Mouse (Mus musculus): ENCODE measurements around the gene Osbpl10. TPM values are rescaled to one million over a fixed set of nuclear protein-coding genes. Genes with fewer than 3 reads are reported as not detected.
A peak's percentile ranks its signal among the peaks of the same experiment; 100 is the strongest.

Gene Osbpl10
- polyA plus RNA-seq, 1 experiment from 2014 or later: 3.5 TPM

DNA sequence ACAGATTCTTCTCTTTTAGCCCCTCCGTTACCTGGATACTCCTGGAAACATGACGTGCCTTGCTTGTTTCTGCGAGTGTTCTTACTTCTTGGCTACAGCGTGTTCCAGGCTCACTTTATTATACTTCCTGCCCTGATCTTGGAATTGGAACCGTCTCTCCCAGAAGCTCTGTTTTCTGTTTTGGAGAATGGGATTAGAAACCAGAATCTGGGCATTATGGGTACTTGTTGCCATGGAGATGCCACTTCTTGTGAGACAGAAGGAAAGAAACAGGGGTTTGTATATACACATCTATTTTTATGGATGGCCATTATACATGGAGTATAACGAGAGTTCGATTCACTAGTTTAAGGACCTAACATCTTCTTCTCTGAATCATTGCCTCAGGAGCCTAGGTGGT is 54.4 kb downstream of the Osbpl10 start:
- WGBS: 82% methylated on average over 7 of the region's 7 CpGs
- no peak overlapping the region for H3K4me2 ChIP-seq (ENCODE audit: low read length)
- H3K9ac ChIP-seq (ENCODE audit: low read depth, low read length): no peak overlapping the region
- ATAC-seq: no peak
- no peak overlapping the region for H3K27ac ChIP-seq (ENCODE audit: low read depth, low read length)
- no peak overlapping the region for H3K4me3 ChIP-seq (ENCODE audit: low read length)
- no peaks in the 10 kb centered on the region for H3K9me3 ChIP-seq (ENCODE audit: control insufficient read depth, low read length)
- H3K27me3 ChIP-seq (replicated peaks; ENCODE audit: control insufficient read depth, insufficient read depth, low read length): no peaks in the 10 kb centered on the region
- no peaks in the 10 kb centered on the region for H3K36me3 ChIP-seq (ENCODE audit: control insufficient read depth, insufficient read depth, low read length)
- H3K4me1 ChIP-seq (ENCODE audit: control insufficient read depth, insufficient read depth, low read depth, low read length): peaks cover 6% of the 10 kb centered on the region

DNA sequence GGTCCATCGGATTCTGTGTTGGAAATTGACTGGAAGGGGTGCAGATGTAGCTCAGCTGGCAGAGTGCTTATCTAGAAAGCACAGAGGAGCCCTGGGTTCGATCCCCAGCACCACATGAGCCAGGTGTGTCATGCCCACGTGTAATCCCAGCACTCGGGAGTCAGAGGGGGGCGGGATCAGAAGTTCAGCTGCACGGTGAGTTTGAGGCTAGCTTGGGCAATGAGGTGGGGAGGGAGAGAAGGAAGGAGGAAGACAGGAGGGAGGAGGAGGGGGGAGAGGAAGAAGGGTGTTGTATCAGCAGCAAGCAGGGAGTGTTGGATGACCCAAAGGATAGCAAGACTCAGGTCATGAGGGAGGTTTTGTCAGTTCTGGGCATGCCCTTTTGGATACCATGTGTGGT is 55.9 kb downstream of the Osbpl10 start:
- Histone ChIP-seq H3K36me3 (ENCODE audit: control insufficient read depth, insufficient read depth, low read length) (no peaks in the 10 kb centered on the region), H3K27ac (ENCODE audit: low read depth, low read length) (no peak overlapping the region), H3K9ac (ENCODE audit: low read depth, low read length) (no peak overlapping the region), H3K9me3 (ENCODE audit: control insufficient read depth, low read length) (no peaks in the 10 kb centered on the region), H3K4me2 (ENCODE audit: low read length) (no peak overlapping the region), H3K4me1 (ENCODE audit: control insufficient read depth, insufficient read depth, low read depth, low read length) (peaks cover 11% of the 10 kb centered on the region), H3K4me3 (ENCODE audit: low read length) (no peak overlapping the region), H3K27me3 (replicated peaks; ENCODE audit: control insufficient read depth, insufficient read depth, low read length) (no peaks in the 10 kb centered on the region)
- no peak for ATAC-seq
- 71% methylated on average over 6 of the region's 6 CpGs for whole genome bisulfite sequencing

DNA sequence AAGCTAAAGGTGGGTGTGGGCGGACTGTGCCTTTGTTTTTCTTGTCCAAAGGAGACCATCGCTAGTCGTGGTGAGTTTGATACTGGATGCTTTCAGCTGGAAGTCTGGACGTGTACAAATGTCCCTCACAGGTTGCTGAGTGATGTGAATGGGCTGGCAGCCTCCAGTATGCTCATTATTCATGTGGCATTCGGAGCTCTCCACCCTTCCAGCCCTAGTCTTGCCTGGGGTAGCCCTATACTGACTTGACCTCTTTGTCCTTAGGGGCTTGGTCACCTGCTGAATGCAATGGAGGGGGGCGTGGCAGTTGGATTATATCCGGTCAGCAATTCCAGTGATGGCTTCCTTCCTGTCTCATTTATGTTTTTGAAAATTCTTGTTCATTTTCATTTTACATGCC is 56.4 kb downstream of the Osbpl10 start:
- Histone ChIP-seq H3K27me3 (replicated peaks; ENCODE audit: control insufficient read depth, insufficient read depth, low read length) (no peaks in the 10 kb centered on the region), H3K9me3 (ENCODE audit: control insufficient read depth, low read length) (no peaks in the 10 kb centered on the region), H3K27ac (ENCODE audit: low read depth, low read length) (no peak overlapping the region), H3K9ac (ENCODE audit: low read depth, low read length) (no peak overlapping the region), H3K4me3 (ENCODE audit: low read length) (no peak overlapping the region), H3K4me1 (ENCODE audit: control insufficient read depth, insufficient read depth, low read depth, low read length) (peaks cover 7% of the 10 kb centered on the region; the same call in 1 of the 2 replicates), H3K4me2 (ENCODE audit: low read length) (no peak overlapping the region), H3K36me3 (ENCODE audit: control insufficient read depth, insufficient read depth, low read length) (no peaks in the 10 kb centered on the region)
- ATAC-seq: no peak
- 42% methylated on average over 7 of the region's 7 CpGs for WGBS

DNA sequence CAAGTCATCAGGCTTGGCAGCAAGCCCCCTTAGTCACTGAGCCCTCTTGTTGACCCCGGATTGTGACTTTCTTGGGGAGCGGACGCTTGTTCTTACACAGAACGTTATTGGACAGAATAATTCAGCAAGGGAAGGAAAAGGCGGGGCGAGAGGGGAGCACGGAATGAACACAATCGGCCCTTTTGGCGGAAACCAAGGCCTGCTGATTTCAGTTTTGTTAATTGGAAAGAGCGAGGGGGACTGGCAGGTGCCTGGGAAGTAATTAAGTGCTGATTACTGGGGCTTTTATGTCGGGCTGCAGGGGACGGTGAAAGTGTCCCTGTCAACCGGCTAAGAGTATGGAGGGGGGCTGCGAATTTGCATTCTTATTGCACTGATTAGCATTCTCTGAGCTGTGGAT is 59.8 kb downstream of the Osbpl10 start:
- Histone ChIP-seq H3K27ac (ENCODE audit: low read depth, low read length) (no peak overlapping the region), H3K9me3 (ENCODE audit: control insufficient read depth, low read length) (no peaks in the 10 kb centered on the region), H3K4me1 (ENCODE audit: control insufficient read depth, insufficient read depth, low read depth, low read length) (peaks cover 7% of the 10 kb centered on the region; the same call in 1 of the 2 replicates), H3K36me3 (ENCODE audit: control insufficient read depth, insufficient read depth, low read length) (no peaks in the 10 kb centered on the region), H3K4me2 (ENCODE audit: low read length) (peak overlapping the region; percentile 16; the same call in 1 of the 2 replicates), H3K4me3 (ENCODE audit: low read length) (no peak overlapping the region), H3K27me3 (replicated peaks; ENCODE audit: control insufficient read depth, insufficient read depth, low read length) (no peaks in the 10 kb centered on the region), H3K9ac (ENCODE audit: low read depth, low read length) (peak overlapping the region; percentile 20; the same call in 1 of the 2 replicates)
- peak; percentile 52 for ATAC-seq
- WGBS: 13% methylated on average over 14 of the region's 14 CpGs

DNA sequence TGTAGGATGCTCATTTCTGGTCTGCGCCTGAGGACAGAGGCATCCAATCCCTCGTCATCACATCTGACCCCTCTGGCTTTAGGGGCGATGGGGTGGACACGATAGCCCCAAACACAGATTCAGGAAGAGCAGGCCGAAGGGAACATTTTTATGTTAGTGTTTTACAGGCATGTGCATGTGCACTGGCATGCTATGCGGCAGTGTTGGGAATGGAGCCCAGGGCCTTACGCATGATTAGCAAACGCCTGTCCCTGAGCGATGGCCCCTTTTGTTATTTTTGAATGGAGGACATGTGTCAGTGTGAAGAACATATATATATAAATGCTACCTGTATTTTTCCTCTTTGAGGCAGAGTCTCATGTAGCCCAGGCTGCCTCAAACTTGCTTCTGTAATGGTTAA is 60.3 kb downstream of the Osbpl10 start:
- H3K9ac ChIP-seq (ENCODE audit: low read depth, low read length): peak overlapping the region; percentile 20; the same call in 1 of the 2 replicates
- no peak overlapping the region for H3K4me3 ChIP-seq (ENCODE audit: low read length)
- H3K4me1 ChIP-seq (ENCODE audit: control insufficient read depth, insufficient read depth, low read depth, low read length): peaks cover 7% of the 10 kb centered on the region; the same call in 1 of the 2 replicates
- H3K27ac ChIP-seq (ENCODE audit: low read depth, low read length): no peak overlapping the region
- H3K9me3 ChIP-seq (ENCODE audit: control insufficient read depth, low read length): no peaks in the 10 kb centered on the region
- no peaks in the 10 kb centered on the region for H3K27me3 ChIP-seq (replicated peaks; ENCODE audit: control insufficient read depth, insufficient read depth, low read length)
- no peaks in the 10 kb centered on the region for H3K36me3 ChIP-seq (ENCODE audit: control insufficient read depth, insufficient read depth, low read length)
- peak; percentile 19; the same call in 1 of the 2 replicates for ATAC-seq
- 36% methylated on average over 9 of the region's 9 CpGs for WGBS
- H3K4me2 ChIP-seq (ENCODE audit: low read length): no peak overlapping the region

DNA sequence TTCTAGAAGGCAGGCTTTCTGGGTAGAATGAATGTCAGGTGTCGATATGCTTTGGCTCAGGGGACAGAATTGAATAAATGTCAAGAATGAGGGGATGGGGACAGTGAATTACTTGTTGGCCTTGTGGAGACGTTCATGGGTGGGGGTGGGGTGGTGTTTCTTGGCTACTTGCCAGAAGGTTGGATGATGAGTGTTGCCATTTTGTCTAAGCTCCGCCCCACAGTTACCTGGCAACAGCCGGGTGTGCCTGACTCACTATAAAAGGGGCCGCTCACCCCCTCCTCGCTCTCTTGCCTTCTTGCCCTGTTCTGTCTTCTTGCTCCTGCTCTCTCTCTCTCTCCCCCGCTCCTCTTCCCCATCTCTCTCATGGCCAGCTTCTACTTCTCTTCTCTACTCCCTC is 60.9 kb downstream of the Osbpl10 start:
- WGBS: 25% methylated on average over 7 of the region's 7 CpGs
- H3K36me3 ChIP-seq (ENCODE audit: control insufficient read depth, insufficient read depth, low read length): no peaks in the 10 kb centered on the region
- H3K4me3 ChIP-seq (ENCODE audit: low read length): no peak overlapping the region
- H3K4me2 ChIP-seq (ENCODE audit: low read length): no peak overlapping the region
- H3K9me3 ChIP-seq (ENCODE audit: control insufficient read depth, low read length): no peaks in the 10 kb centered on the region
- H3K27ac ChIP-seq (ENCODE audit: low read depth, low read length): no peak overlapping the region
- ATAC-seq: no peak
- peaks cover 7% of the 10 kb centered on the region; the same call in 1 of the 2 replicates for H3K4me1 ChIP-seq (ENCODE audit: control insufficient read depth, insufficient read depth, low read depth, low read length)
- no peak overlapping the region for H3K9ac ChIP-seq (ENCODE audit: low read depth, low read length)
- no peaks in the 10 kb centered on the region for H3K27me3 ChIP-seq (replicated peaks; ENCODE audit: control insufficient read depth, insufficient read depth, low read length)

DNA sequence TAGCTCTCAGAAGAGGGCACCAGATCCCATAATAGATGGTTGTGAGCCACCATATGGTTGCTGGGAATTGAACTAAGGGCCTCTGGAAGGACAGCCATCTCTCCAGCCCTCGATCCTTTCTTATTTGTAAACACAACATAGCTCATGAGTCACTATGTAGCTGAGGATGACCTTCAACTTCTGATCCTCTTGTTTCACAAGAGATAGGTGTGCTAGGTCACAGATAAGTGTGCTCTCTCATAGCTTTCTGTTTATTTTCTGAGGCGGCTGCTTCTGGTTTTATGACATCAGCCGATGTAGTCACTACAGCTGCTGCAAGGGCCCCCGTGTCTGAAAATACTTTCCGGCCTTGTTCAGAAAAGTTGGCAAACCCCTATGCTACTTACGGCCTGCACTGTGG is 64.2 kb downstream of the Osbpl10 start:
- Histone ChIP-seq H3K36me3 (ENCODE audit: control insufficient read depth, insufficient read depth, low read length) (no peaks in the 10 kb centered on the region), H3K9me3 (ENCODE audit: control insufficient read depth, low read length) (no peaks in the 10 kb centered on the region), H3K27ac (ENCODE audit: low read depth, low read length) (no peak overlapping the region), H3K4me3 (ENCODE audit: low read length) (no peak overlapping the region), H3K4me1 (ENCODE audit: control insufficient read depth, insufficient read depth, low read depth, low read length) (peaks cover 12% of the 10 kb centered on the region), H3K9ac (ENCODE audit: low read depth, low read length) (no peak overlapping the region), H3K27me3 (replicated peaks; ENCODE audit: control insufficient read depth, insufficient read depth, low read length) (no peaks in the 10 kb centered on the region), H3K4me2 (ENCODE audit: low read length) (no peak overlapping the region)
- ATAC-seq: no peak
- 92% methylated on average over 6 of the region's 6 CpGs for WGBS

DNA sequence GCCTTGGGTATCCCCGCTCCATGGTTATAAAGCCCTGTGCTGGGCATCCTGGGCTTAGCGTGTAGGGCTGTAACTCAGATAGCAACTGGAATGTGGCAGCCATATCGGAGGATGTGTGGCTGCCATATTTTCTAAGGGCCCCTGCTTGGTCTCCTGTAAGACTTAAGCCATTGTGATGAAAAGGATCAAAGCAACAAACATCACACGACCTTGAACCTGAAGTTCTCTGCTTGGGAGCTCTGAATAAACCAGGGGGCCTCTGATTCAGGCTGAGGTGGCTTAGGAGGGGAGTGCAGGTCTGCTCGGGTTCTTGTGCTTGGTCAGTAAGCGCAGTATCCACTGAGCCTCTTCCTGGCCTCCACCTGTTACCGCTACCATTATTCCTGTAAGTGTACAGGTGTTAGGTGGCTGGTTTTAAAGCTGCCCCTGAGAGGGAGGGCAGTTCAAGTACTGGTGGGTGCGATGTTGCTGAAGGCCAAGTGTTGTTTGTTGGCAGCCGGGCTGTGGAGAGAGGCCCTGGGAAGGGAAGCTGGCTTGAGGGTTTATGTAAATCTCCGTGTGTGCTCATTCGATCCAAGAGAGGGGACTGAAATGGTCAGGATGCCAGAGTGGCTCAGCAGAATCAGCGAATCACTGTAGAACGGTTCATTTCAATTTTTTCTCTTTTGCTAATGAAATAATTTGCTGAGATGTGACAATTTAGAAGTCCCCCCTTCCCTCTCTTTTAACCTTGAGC is 64.8 kb downstream of the Osbpl10 start:
- H3K36me3 ChIP-seq (ENCODE audit: control insufficient read depth, insufficient read depth, low read length): no peaks in the 10 kb centered on the region
- H3K9me3 ChIP-seq (ENCODE audit: control insufficient read depth, low read length): no peaks in the 10 kb centered on the region
- H3K27me3 ChIP-seq (replicated peaks; ENCODE audit: control insufficient read depth, insufficient read depth, low read length): no peaks in the 10 kb centered on the region
- H3K4me2 ChIP-seq (ENCODE audit: low read length): no peak overlapping the region
- WGBS: 79% methylated on average over 13 of the region's 13 CpGs
- H3K27ac ChIP-seq (ENCODE audit: low read depth, low read length): no peak overlapping the region
- peaks cover 11% of the 10 kb centered on the region for H3K4me1 ChIP-seq (ENCODE audit: control insufficient read depth, insufficient read depth, low read depth, low read length)
- no peak for ATAC-seq
- no peak overlapping the region for H3K4me3 ChIP-seq (ENCODE audit: low read length)
- H3K9ac ChIP-seq (ENCODE audit: low read depth, low read length): no peak overlapping the region

DNA sequence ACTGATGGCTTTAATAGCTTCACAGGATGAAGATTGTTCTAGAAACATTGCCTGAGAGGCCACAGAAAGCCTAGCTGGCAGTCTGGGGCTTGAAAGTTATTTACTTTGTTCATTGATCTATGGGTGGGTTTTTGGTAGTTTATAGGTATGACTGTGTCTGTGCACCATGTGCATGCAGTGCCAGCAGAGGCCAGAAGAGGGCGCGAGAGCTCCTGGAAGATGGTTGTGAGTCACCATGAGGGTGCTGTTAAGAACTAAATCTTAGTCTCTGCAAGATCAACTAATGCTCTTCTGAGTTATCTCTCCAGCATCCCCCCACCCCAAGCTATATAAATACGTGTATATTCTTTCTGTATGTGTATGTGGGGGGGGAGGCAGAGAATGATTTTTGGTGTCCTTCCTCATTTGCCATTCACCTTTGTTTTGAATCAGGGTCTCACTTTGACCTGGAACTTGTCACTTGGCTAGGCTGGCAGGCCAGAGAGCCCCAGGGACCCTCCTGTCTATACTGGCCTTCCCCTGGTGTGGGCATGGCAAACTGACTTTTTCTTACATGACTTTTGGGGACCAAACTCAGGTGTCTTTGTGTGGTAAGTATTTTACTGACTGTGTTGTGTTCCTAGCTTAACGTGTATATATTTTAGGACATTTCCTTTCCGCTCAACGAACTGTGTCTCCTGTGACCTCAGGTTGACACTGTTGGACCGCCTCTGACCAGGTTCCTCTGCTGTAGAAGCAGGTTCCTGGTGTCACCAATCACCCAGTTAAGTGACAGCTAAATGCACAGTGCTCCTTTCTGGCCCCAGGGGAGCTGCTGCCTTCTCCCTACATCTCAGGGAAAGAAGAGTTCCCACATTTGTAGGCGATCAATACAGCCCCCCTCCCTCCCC is 65.8 kb downstream of the Osbpl10 start:
- peaks cover 5% of the 10 kb centered on the region for H3K4me1 ChIP-seq (ENCODE audit: control insufficient read depth, insufficient read depth, low read depth, low read length)
- H3K9ac ChIP-seq (ENCODE audit: low read depth, low read length): no peak overlapping the region
- no peaks in the 10 kb centered on the region for H3K36me3 ChIP-seq (ENCODE audit: control insufficient read depth, insufficient read depth, low read length)
- H3K27me3 ChIP-seq (replicated peaks; ENCODE audit: control insufficient read depth, insufficient read depth, low read length): no peaks in the 10 kb centered on the region
- no peak overlapping the region for H3K4me2 ChIP-seq (ENCODE audit: low read length)
- no peak overlapping the region for H3K27ac ChIP-seq (ENCODE audit: low read depth, low read length)
- H3K9me3 ChIP-seq (ENCODE audit: control insufficient read depth, low read length): no peaks in the 10 kb centered on the region
- ATAC-seq: no peak
- 80% methylated on average over 8 of the region's 8 CpGs for WGBS
- no peak overlapping the region for H3K4me3 ChIP-seq (ENCODE audit: low read length)

Measured in hindbrain, embryonic 16.5 days (tissue).